Mouse (Mus musculus) stomach, postnatal 0 days (tissue): ENCODE data around the gene Atp5c1. TPM values are rescaled to one million over a fixed set of nuclear protein-coding genes. Genes with fewer than 3 reads are reported as not detected.

Source experiments
- ATAC-seq: fragments of 200-750 bp; cut with Nextera tagmentation; 2 replicates; pipeline ENCODE4 v1.8.0; 2017; ENCODE audit not compliant: low FRiP score, low TSS enrichment
- DNase-seq: peaks from one replicate; pipeline ENCODE4 v3.0.0-alpha.2; 2016; ENCODE audit warnings: low spot score
- H3K27ac ChIP-seq: fragments of 300-500 bp; sonication (generic); replicated peaks from 2 replicates; pipeline ENCODE4 v1.5.1; 2014; ENCODE audit warnings: mild to moderate bottlenecking, control low read depth
- H3K27me3 ChIP-seq: fragments of 300-500 bp; sonication (generic); 2 replicates; pipeline ENCODE4 v1.6.1; 2014; ENCODE audit warnings: low read length; ENCODE audit not compliant: control insufficient read depth, insufficient read depth
- H3K36me3 ChIP-seq: fragments of 300-500 bp; sonication (generic); 2 replicates; pipeline ENCODE4 v1.6.1; 2014; ENCODE audit warnings: low read length, mixed read lengths; ENCODE audit not compliant: control insufficient read depth, insufficient read depth
- H3K4me1 ChIP-seq: fragments of 300-500 bp; sonication (generic); replicated peaks from 2 replicates; pipeline ENCODE4 v1.6.1; 2014; ENCODE audit warnings: antibody characterized with exemption; ENCODE audit not compliant: control insufficient read depth, insufficient read depth
- H3K4me2 ChIP-seq: fragments of 300-500 bp; sonication (generic); replicated peaks from 2 replicates; pipeline ENCODE4 v1.6.1; 2014; ENCODE audit warnings: low read depth, mild to moderate bottlenecking, control low read depth, moderate library complexity
- H3K4me3 ChIP-seq: fragments of 300-500 bp; sonication (generic); 2 replicates; pipeline ENCODE4 v1.5.1; 2014; ENCODE audit warnings: low read depth, low read length, control low read depth
- H3K9ac ChIP-seq: fragments of 300-500 bp; sonication (generic); 2 replicates; pipeline ENCODE4 v1.6.1; 2014; ENCODE audit warnings: mild to moderate bottlenecking, low read length, control low read depth, mixed read lengths
- H3K9me3 ChIP-seq: fragments of 300-500 bp; sonication (generic); 2 replicates; pipeline ENCODE4 v1.6.1; 2016; ENCODE audit warnings: low read length; ENCODE audit not compliant: control insufficient read depth
- CTCF ChIP-seq: IDR thresholded peaks from 2 replicates; pipeline ENCODE4 v1.5.1; 2016; ENCODE audit warnings: antibody characterized with exemption, low read depth, mild to moderate bottlenecking, moderate library complexity
- EP300 ChIP-seq: optimal IDR thresholded peaks from 2 replicates; pipeline ENCODE3; 2016; ENCODE audit warnings: antibody characterized with exemption
- WGBS: fragments of 180-500 bp; shearing (Covaris S2); extraction: QIAGEN DNeasy Blood & Tissue Kit; methylation state at CpG from one replicate; pipeline ENCODE4 v1.1.7; 2014; 5-methylcytosine and 5-hydroxymethylcytosine counted together
- polyA plus RNA-seq: library from polyadenylated mRNA; unstranded; fragments of >200 nt; fragmentation: Nextera tagmentation; extraction: Ambion mirVana; gene quantifications from 2 replicates; pipeline ENCODE4 v1.2.1, GENCODE M21; 2015

Gene Atp5c1
- polyA plus RNA-seq, 1 experiment from 2014 or later: 620 TPM

DNA sequence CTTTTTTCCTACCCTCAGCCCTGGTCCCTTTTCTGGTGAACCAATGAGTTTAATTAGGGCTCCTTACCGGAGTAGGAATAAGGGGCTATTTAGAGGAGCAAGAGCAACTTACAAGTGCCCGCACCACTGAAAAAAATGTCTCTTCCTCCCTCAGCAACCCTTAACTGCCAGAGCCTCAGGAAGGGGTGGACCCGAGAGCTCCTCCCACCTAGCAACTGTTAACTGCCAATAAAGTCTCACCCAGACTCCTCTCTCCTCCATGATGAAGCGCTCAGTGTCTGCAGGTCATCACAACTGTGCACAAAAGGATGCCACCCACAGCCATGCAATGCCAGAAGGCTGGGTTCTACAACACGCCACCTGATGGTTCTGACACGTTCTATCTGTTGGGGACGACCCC, 8.6 kb downstream of the Atp5c1 start:
- H3K4me2 ChIP-seq: no peak overlapping the region
- H3K36me3 ChIP-seq: peaks cover 13% of the 10 kb centered on the region
- no peak overlapping the region for H3K9ac ChIP-seq
- peaks cover 6% of the 10 kb centered on the region; the same call in 1 of the 2 replicates for H3K4me1 ChIP-seq
- DNase-seq: no peak
- no peaks in the 10 kb centered on the region for H3K9me3 ChIP-seq
- 91% methylated on average over 7 of the region's 7 CpGs for WGBS
- H3K4me3 ChIP-seq: no peak overlapping the region
- TF ChIP-seq EP300 (no peak), CTCF (no peak)
- no peak overlapping the region for H3K27ac ChIP-seq
- H3K27me3 ChIP-seq: no peaks in the 10 kb centered on the region
- no peak for ATAC-seq

GRCm38 (mm10) chr2:10058836-10059235, 21.5 kb downstream of the Atp5c1 start:
- ATAC-seq: no peak
- H3K36me3 ChIP-seq: peaks cover 22% of the 10 kb centered on the region
- TF ChIP-seq CTCF (no peak), EP300 (no peak)

GRCm38 (mm10) chr2:10051996-10052395, 28.3 kb downstream of the Atp5c1 start:
- Histone ChIP-seq H3K9ac (no peak overlapping the region), H3K4me2 (no peak overlapping the region), H3K36me3 (peaks cover 4% of the 10 kb centered on the region; the same call in 1 of the 2 replicates), H3K27me3 (no peaks in the 10 kb centered on the region), H3K4me3 (no peak overlapping the region), H3K27ac (no peak overlapping the region), H3K4me1 (no peaks in the 10 kb centered on the region), H3K9me3 (no peaks in the 10 kb centered on the region)
- TF ChIP-seq EP300 (no peak), CTCF (no peak)
- ATAC-seq (no peak), DNase-seq (no peak)
- WGBS: 96% methylated on average over 1 of the region's 1 CpGs

More at GRCm38 (mm10) chr2:10058836-10059235, 21.5 kb downstream of the Atp5c1 start:
- no peak for DNase-seq
- 72% methylated on average over 5 of the region's 5 CpGs for WGBS
- no peak overlapping the region for H3K4me2 ChIP-seq
- H3K9me3 ChIP-seq: no peaks in the 10 kb centered on the region
- no peak overlapping the region for H3K27ac ChIP-seq
- H3K4me1 ChIP-seq: no peaks in the 10 kb centered on the region
- H3K9ac ChIP-seq: no peak overlapping the region
- no peak overlapping the region for H3K4me3 ChIP-seq
- H3K27me3 ChIP-seq: no peaks in the 10 kb centered on the region

DNA sequence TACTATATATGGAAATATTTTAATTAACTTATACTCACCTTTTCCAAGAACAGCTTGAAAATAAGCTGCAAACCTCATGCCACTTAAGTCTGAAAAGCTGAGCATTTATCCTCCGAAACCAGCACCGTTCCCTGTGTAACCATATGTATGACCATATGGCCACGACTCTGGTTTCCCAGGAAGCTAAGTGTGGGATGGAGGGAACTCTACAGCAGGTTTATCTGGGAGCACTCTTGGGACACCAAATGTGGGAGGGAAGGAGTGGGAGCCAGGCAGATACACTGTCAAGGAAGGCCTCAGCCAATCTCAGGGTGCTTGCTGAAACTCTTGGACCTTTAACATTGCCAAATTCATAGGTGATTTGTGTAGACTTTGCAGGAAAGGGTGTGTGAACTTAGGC, 29.4 kb downstream of the Atp5c1 start:
- Histone ChIP-seq H3K36me3 (no peaks in the 10 kb centered on the region), H3K27ac (no peak overlapping the region), H3K4me2 (no peak overlapping the region), H3K9ac (no peak overlapping the region), H3K4me3 (no peak overlapping the region), H3K4me1 (no peaks in the 10 kb centered on the region), H3K9me3 (no peaks in the 10 kb centered on the region), H3K27me3 (no peaks in the 10 kb centered on the region)
- no peak for DNase-seq
- TF ChIP-seq CTCF (no peak), EP300 (no peak)
- 82% methylated on average over 3 of the region's 3 CpGs for WGBS
- ATAC-seq: no peak

DNA sequence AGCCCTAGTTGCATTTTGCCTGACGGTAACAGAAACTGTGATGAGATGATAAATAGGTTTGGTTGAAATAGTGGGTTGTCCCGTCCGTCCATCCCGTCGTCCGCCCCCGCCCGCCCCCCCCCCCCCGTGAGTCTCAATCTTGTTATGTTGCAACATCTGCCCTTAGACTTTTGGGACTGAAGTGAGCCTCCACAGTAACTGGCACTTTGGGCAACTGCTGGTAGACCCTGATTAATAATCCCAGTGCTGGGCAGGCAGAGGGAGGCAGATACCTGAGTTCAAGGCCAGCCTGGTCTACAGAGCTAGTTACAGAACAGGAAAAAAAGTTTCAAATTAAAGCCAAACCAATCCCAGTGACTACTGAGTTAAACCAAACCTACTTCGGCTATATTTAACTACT, 30.9 kb downstream of the Atp5c1 start:
- H3K36me3 ChIP-seq: no peaks in the 10 kb centered on the region
- DNase-seq: no peak
- no peak for ATAC-seq
- H3K4me3 ChIP-seq: peak overlapping the region; percentile 94
- H3K9me3 ChIP-seq: no peaks in the 10 kb centered on the region
- no peak overlapping the region for H3K27ac ChIP-seq
- WGBS: 12% methylated on average over 10 of the region's 10 CpGs
- no peak for TF ChIP-seq EP300
- TF ChIP-seq CTCF: no peak
- peak overlapping the region; percentile 45 for H3K4me2 ChIP-seq
- H3K27me3 ChIP-seq: no peaks in the 10 kb centered on the region
- H3K4me1 ChIP-seq: no peaks in the 10 kb centered on the region
- H3K9ac ChIP-seq: no peak overlapping the region

- H3K9me3 ChIP-seq: no peaks in the 10 kb centered on the region
- no peaks in the 10 kb centered on the region for H3K27me3 ChIP-seq
- no peaks in the 10 kb centered on the region for H3K4me1 ChIP-seq
- H3K4me2 ChIP-seq: peak within 1 kb of the TSS; percentile 92
- ATAC-seq (peak; percentile 95), DNase-seq (peak; percentile 94)
- H3K4me3 ChIP-seq: peak within 1 kb of the TSS; percentile 94
- H3K27ac ChIP-seq: no peak within 1 kb of the TSS
- under 1% methylated on average over 36 of the region's 36 CpGs for WGBS
- no peak for TF ChIP-seq EP300
- TF ChIP-seq CTCF: peak; percentile 9; the same call in 1 of the 2 replicates
- H3K36me3 ChIP-seq: no peaks in the 10 kb centered on the region
- H3K9ac ChIP-seq: peak within 1 kb of the TSS; percentile 83
These were observed 31.8 kb downstream of the Atp5c1 start, which contains the start of gene Taf3 for GRCm38 (mm10) chr2:10048461-10048860. Gene Taf3, minus strand, starts transcription at chr2:10048596.
